Mouse (Mus musculus) CH12.LX (cell line): ENCODE measurements at regions not wholly inside any gene's neighbourhood (a gene's known extent, or its start where the extent isn't known, plus 50 kb on each side); places are given as distances from the start of the nearest gene placed in this dataset.

Experiments used
- DNase-seq: peaks from one replicate; pipeline ENCODE4 v3.0.0-alpha.2; 2013; ENCODE audit errors: extremely low read depth
- H3K27ac ChIP-seq: 2 replicates; pipeline ENCODE4 v1.5.1; 2012; ENCODE audit warnings: low read depth, mild to moderate bottlenecking, control low read depth, moderate library complexity; ENCODE audit not compliant: insufficient read depth
- H3K27me3 ChIP-seq: replicated peaks from 2 replicates; pipeline ENCODE3; 2012; ENCODE audit warnings: inconsistent platforms
- H3K36me3 ChIP-seq, 2 experiments: replicated peaks in 1 of 2; 2 replicates each; pipeline versions ENCODE3 to v1.6.1; 2012; ENCODE audit warnings: inconsistent platforms in 1 of 2, low read length in 1 of 2, mild to moderate bottlenecking in 1 of 2, mixed read lengths in 1 of 2, moderate library complexity in 1 of 2; ENCODE audit not compliant: control insufficient read depth in 1 of 2, insufficient read depth in 1 of 2
- H3K4me1 ChIP-seq, 2 experiments: 2 replicates each; pipeline ENCODE4 v1.6.1; 2012; ENCODE audit warnings: inconsistent platforms in 1 of 2, moderate library complexity in 1 of 2; ENCODE audit not compliant: insufficient read depth in 2 of 2, control insufficient read depth in 1 of 2
- H3K4me2 ChIP-seq: 2 replicates; pipeline ENCODE4 v1.6.1; 2012; ENCODE audit warnings: low read depth, mild to moderate bottlenecking, control low read depth; ENCODE audit not compliant: poor library complexity, insufficient read depth, severe bottlenecking
- H3K4me3 ChIP-seq, 3 experiments: fragments of 150-350 bp in 1 of 3; sonication (generic) in 1 of 3; replicated peaks in 1 of 3; 2 replicates each; pipeline versions ENCODE3 to v1.5.1; 2011 to 2012; ENCODE audit warnings: low read depth in 2 of 3, low read length in 2 of 3, mild to moderate bottlenecking in 2 of 3, moderate library complexity in 2 of 3, control low read depth in 1 of 3, improper control_type of control experiment in 1 of 3, inconsistent platforms in 1 of 3, mixed read lengths in 1 of 3; ENCODE audit not compliant: poor library complexity in 1 of 3
- H3K79me2 ChIP-seq: replicated peaks from 2 replicates; pipeline ENCODE4 v1.6.1; 2012; ENCODE audit warnings: mild to moderate bottlenecking, moderate library complexity; ENCODE audit not compliant: control insufficient read depth, poor library complexity, insufficient read depth, severe bottlenecking; ENCODE audit errors: extremely low read depth
- H3K9ac ChIP-seq: 2 replicates; pipeline ENCODE4 v1.6.1; 2012; ENCODE audit warnings: low read depth, mild to moderate bottlenecking, control low read depth, moderate library complexity; ENCODE audit not compliant: insufficient read depth
- H3K9me3 ChIP-seq: replicated peaks from 2 replicates; pipeline ENCODE3; 2012; ENCODE audit warnings: low read length, inconsistent platforms, mixed read lengths
- BHLHE40 ChIP-seq: IDR thresholded peaks from 2 replicates; pipeline ENCODE4 v1.6.1; 2011; ENCODE audit warnings: mild to moderate bottlenecking, low read depth, low read length, improper control_type of control experiment
- CHD1 ChIP-seq: IDR thresholded peaks from 2 replicates; pipeline ENCODE4 v1.6.1; 2012; ENCODE audit warnings: low read depth, low read length, improper control_type of control experiment, inconsistent platforms
- CHD2 ChIP-seq: IDR thresholded peaks from 2 replicates; pipeline ENCODE4 v1.6.1; 2011; ENCODE audit warnings: low read length, improper control_type of control experiment
- CTCF ChIP-seq, 2 experiments: IDR thresholded peaks in 1 of 2; conservative IDR thresholded peaks in 1 of 2; 2 replicates each; pipeline ENCODE4 v1.5.1; 2011 to 2012; ENCODE audit warnings: low read depth in 2 of 2, low read length in 2 of 2, improper control_type of control experiment in 1 of 2, inconsistent platforms in 1 of 2, mild to moderate bottlenecking in 1 of 2, moderate library complexity in 1 of 2
- E2F4 ChIP-seq: IDR thresholded peaks from 2 replicates; pipeline ENCODE4 v1.6.1; 2011; ENCODE audit warnings: low read depth, low read length, improper control_type of control experiment; ENCODE audit not compliant: insufficient replicate concordance
- ELF1 ChIP-seq: IDR thresholded peaks from 2 replicates; pipeline ENCODE4 v1.6.1; 2014; ENCODE audit warnings: low read depth, mild to moderate bottlenecking, inconsistent platforms, low read length, improper control_type of control experiment
- EP300 ChIP-seq: IDR thresholded peaks from 2 replicates; pipeline ENCODE4 v1.6.1; 2011; ENCODE audit warnings: low read length, improper control_type of control experiment
- ETS1 ChIP-seq: conservative IDR thresholded peaks from 2 replicates; pipeline ENCODE4 v1.6.1; 2012; ENCODE audit warnings: low read depth, mild to moderate bottlenecking, inconsistent platforms, low read length, improper control_type of control experiment, moderate library complexity
- HCFC1 ChIP-seq: IDR thresholded peaks from 2 replicates; pipeline ENCODE4 v1.6.1; 2012; ENCODE audit warnings: low read depth, mild to moderate bottlenecking, inconsistent platforms, low read length, improper control_type of control experiment
- IRF4 ChIP-seq: IDR thresholded peaks from 2 replicates; pipeline ENCODE4 v1.6.1; 2014; ENCODE audit warnings: low read depth, mild to moderate bottlenecking, inconsistent platforms, low read length, improper control_type of control experiment
- JUN ChIP-seq: IDR thresholded peaks from 2 replicates; pipeline ENCODE4 v1.6.1; 2011; ENCODE audit warnings: low read depth, mild to moderate bottlenecking, low read length, improper control_type of control experiment, moderate library complexity; ENCODE audit not compliant: insufficient read depth
- MAX ChIP-seq: IDR thresholded peaks from 2 replicates; pipeline ENCODE4 v1.6.1; 2011; ENCODE audit warnings: low read length, improper control_type of control experiment
- MAZ ChIP-seq: IDR thresholded peaks from 2 replicates; pipeline ENCODE4 v1.6.1; 2012; ENCODE audit warnings: low read depth, mild to moderate bottlenecking, inconsistent platforms, low read length, improper control_type of control experiment, moderate library complexity
- MEF2A ChIP-seq: IDR thresholded peaks from 2 replicates; pipeline ENCODE4 v1.6.1; 2014; ENCODE audit warnings: low read depth, mild to moderate bottlenecking, inconsistent platforms, low read length, improper control_type of control experiment, borderline replicate concordance
- MXI1 ChIP-seq: IDR thresholded peaks from 2 replicates; pipeline ENCODE4 v1.6.1; 2011; ENCODE audit warnings: mild to moderate bottlenecking, low read depth, low read length, improper control_type of control experiment
- NRF1 ChIP-seq: IDR thresholded peaks from 2 replicates; pipeline ENCODE4 v1.6.1; 2014; ENCODE audit warnings: low read depth, mild to moderate bottlenecking, inconsistent platforms, low read length, improper control_type of control experiment, moderate library complexity
- PAX5 ChIP-seq: IDR thresholded peaks from 2 replicates; pipeline ENCODE4 v1.6.1; 2012; ENCODE audit warnings: low read length, inconsistent platforms, mixed read lengths
- POLR2AphosphoS2 ChIP-seq: IDR thresholded peaks from 2 replicates; pipeline ENCODE4 v1.6.1; 2011; ENCODE audit warnings: low read depth, low read length, improper control_type of control experiment
- RAD21 ChIP-seq: IDR thresholded peaks from 2 replicates; pipeline ENCODE4 v1.6.1; 2011; ENCODE audit warnings: low read depth, mild to moderate bottlenecking, low read length, improper control_type of control experiment, moderate library complexity
- RCOR1 ChIP-seq: conservative IDR thresholded peaks from 2 replicates; pipeline ENCODE4 v1.6.1; 2012; ENCODE audit warnings: low read depth, mild to moderate bottlenecking, inconsistent platforms, low read length, improper control_type of control experiment
- SIN3A ChIP-seq: IDR thresholded peaks from 2 replicates; pipeline ENCODE4 v1.6.1; 2012; ENCODE audit warnings: low read length, improper control_type of control experiment, inconsistent platforms
- SMC3 ChIP-seq: IDR thresholded peaks from 2 replicates; pipeline ENCODE4 v1.6.1; 2011; ENCODE audit warnings: low read depth, low read length, improper control_type of control experiment
- TBP ChIP-seq: conservative IDR thresholded peaks from 2 replicates; pipeline ENCODE4 v1.6.1; 2011; ENCODE audit warnings: low read depth, low read length, improper control_type of control experiment
- TCF12 ChIP-seq: IDR thresholded peaks from 2 replicates; pipeline ENCODE4 v1.6.1; 2014; ENCODE audit warnings: low read depth, mild to moderate bottlenecking, inconsistent platforms, low read length, improper control_type of control experiment
- UBTF ChIP-seq: IDR thresholded peaks from 2 replicates; pipeline ENCODE4 v1.6.1; 2012; ENCODE audit warnings: low read depth, mild to moderate bottlenecking, inconsistent platforms, low read length, improper control_type of control experiment, moderate library complexity
- USF1 ChIP-seq: IDR thresholded peaks from 2 replicates; pipeline ENCODE4 v1.6.1; 2014; ENCODE audit warnings: low read depth, mild to moderate bottlenecking, inconsistent platforms, low read length, improper control_type of control experiment
- USF2 ChIP-seq: conservative IDR thresholded peaks from 2 replicates; pipeline ENCODE4 v1.6.1; 2011; ENCODE audit warnings: low read depth, low read length, improper control_type of control experiment
- ZC3H11A ChIP-seq: IDR thresholded peaks from 2 replicates; pipeline ENCODE4 v1.6.1; 2012; ENCODE audit warnings: low read depth, mild to moderate bottlenecking, inconsistent platforms, low read length, improper control_type of control experiment
- ZKSCAN1 ChIP-seq: IDR thresholded peaks from 2 replicates; pipeline ENCODE4 v1.6.1; 2012; ENCODE audit warnings: low read depth, inconsistent platforms, low read length, improper control_type of control experiment, borderline replicate concordance
- ZNF384 ChIP-seq: IDR thresholded peaks from 2 replicates; pipeline ENCODE4 v1.6.1; 2012; ENCODE audit warnings: low read depth, low read length, improper control_type of control experiment, inconsistent platforms
- dilution Hi-C: fragments of 300-500 bp; cut with MboI; formaldehyde crosslinking; loops from 2 replicates; pipeline ENCODE4 v1.14.3; 2020; ENCODE audit warnings: low sequenced_read_pairs; ENCODE audit not compliant: extremely low pct_unique_long_range_greater_than_20kb, extremely low pct_ligation_motif_present
- in situ Hi-C: fragments of 300-500 bp; cut with MboI; formaldehyde crosslinking; loops from 3 replicates; pipeline ENCODE4 v1.14.3; 2019; ENCODE audit warnings: low sequenced_read_pairs, low pct_ligation_motif_present, low pct_unique_long_range_greater_than_20kb, mixed read lengths

DNA sequence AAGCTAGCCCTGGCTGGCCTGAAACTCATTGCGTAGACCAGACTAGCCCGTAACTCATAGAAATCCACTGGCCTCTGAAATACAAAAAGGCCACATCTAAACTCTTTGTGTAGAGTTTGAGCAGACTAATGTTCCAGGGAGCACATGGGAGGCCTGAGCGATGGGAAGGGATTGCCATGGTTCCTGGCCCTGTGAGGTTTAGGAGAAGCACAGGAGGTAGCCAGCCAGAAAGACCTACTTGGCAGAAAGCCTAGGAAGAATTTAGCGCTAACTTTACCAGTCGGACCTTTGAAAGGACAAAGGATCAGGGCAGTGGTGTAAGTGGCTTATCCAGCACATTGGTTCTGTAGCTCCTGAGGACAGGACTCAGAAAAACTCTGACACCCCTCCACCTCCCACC lies 407.6 kb downstream of the Bcor start:
- TF ChIP-seq NRF1 (no peak), SIN3A (no peak), SMC3 (no peak), MXI1 (no peak), ZKSCAN1 (no peak), ZC3H11A (no peak), CHD1 (no peak), TBP (no peak), CHD2 (no peak), MEF2A (no peak), USF2 (no peak), ELF1 (no peak), RCOR1 (no peak), BHLHE40 (no peak), E2F4 (no peak), ZNF384 (no peak), EP300 (no peak)
- Histone ChIP-seq H3K4me2 (peak overlapping the region; percentile 63; the same call in 1 of the 2 replicates), H3K27me3 (no peaks in the 10 kb centered on the region), H3K9ac (peak overlapping the region; percentile 68), H3K9me3 (no peaks in the 10 kb centered on the region), H3K4me3 (peak overlapping the region in 1 of 3 experiments; percentile 20), H3K79me2 (no peaks in the 10 kb centered on the region), H3K4me1 (peaks cover 14 to 41% of the 10 kb centered on the region in 2 experiments), H3K36me3 (no peaks in the 10 kb centered on the region), H3K27ac (peak overlapping the region; percentile 70)
- dilution Hi-C loops (no loop called here), in situ Hi-C loops (loop anchor here (10.0 kb wide), 1 partner anchor 82 kb away; no protein-coding TSS in a partner anchor)
- no peak for DNase-seq

DNA sequence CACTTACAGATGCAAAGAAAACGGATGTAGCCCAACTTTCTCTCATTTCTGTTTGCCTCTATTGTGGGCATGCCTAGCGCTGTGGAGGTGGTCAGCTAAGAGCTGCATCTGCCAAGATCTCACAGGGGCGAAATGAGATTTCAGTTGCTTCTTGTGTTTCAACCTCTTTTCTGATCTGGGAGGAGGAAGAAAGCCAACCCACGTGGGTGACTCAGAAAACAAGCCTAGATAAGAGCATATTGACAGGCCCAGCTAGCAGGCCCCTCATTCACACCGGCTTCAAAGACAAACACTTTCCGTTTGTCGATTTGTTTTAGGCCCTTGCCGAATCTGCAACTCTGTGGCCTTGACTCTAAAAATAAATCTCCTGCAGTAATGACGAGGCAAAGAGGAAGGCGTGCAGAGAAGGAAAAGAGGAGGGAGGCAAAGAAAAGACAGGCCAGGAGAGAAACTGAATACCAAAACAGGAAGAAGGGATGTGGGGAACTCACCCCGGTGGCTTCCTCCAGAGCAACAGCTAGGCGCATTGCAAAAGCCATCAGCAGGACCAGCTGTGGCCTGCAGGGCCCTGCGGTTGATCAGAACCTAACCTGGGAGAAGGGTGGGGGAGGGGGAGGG lies 407.1 kb downstream of the Bcor start:
- peak overlapping the region; percentile 65 for H3K4me2 ChIP-seq
- H3K79me2 ChIP-seq: no peaks in the 10 kb centered on the region
- DNase-seq: peak; percentile 72
- H3K9me3 ChIP-seq: no peaks in the 10 kb centered on the region
- in situ Hi-C loops: loop anchor here (10.0 kb wide), 1 partner anchor 82 kb away; no protein-coding TSS in a partner anchor
- no peaks in the 10 kb centered on the region for H3K27me3 ChIP-seq
- H3K36me3 ChIP-seq: no peaks in the 10 kb centered on the region
- H3K27ac ChIP-seq: peak overlapping the region; percentile 70
- dilution Hi-C loops: no loop called here
- peaks cover 9 to 35% of the 10 kb centered on the region in 2 experiments; a peak in 3 of 4 replicates for H3K4me1 ChIP-seq
- H3K4me3 ChIP-seq: peak overlapping the region in 1 of 3 experiments; percentile 20
- H3K9ac ChIP-seq: peak overlapping the region; percentile 68
- TF ChIP-seq POLR2AphosphoS2 (no peak), MAX (no peak; the same call in 1 of the 2 replicates), PAX5 (no peak), CTCF (conservative IDR thresholded peaks at IDR 0.05 in 1 of 2, IDR thresholded peaks at IDR 0.05 in 1 of 2; ENCODE audit: low read depth in 2 of 2, low read length in 2 of 2) (no peak), ZKSCAN1 (no peak), ETS1 (peak; percentile 58), EP300 (peak; percentile 58; the same call in 1 of the 2 replicates), ELF1 (peak; percentile 61), MEF2A (peak; percentile 75), JUN (no peak), BHLHE40 (peak; percentile 61), USF1 (no peak), UBTF (no peak), CHD1 (no peak), USF2 (no peak), E2F4 (no peak), RCOR1 (no peak), RAD21 (no peak; the same call in none of the 2 replicates), HCFC1 (peak; percentile 35; the same call in 1 of the 2 replicates), MAZ (no peak), ZC3H11A (no peak), TCF12 (peak; percentile 54; the same call in 1 of the 2 replicates), TBP (no peak), IRF4 (peak; percentile 21; the same call in 1 of the 2 replicates)
